Mouse (Mus musculus): ENCODE results near the gene Olfr573-ps1. TPM values are rescaled to one million over a fixed set of nuclear protein-coding genes. Genes with fewer than 3 reads are reported as not detected.
A peak's percentile ranks its signal among the peaks of the same experiment; 100 is the strongest.

Olfr573-ps1 gene
- polyA plus RNA-seq, 1 experiment from 2014 or later, result not detected

DNA sequence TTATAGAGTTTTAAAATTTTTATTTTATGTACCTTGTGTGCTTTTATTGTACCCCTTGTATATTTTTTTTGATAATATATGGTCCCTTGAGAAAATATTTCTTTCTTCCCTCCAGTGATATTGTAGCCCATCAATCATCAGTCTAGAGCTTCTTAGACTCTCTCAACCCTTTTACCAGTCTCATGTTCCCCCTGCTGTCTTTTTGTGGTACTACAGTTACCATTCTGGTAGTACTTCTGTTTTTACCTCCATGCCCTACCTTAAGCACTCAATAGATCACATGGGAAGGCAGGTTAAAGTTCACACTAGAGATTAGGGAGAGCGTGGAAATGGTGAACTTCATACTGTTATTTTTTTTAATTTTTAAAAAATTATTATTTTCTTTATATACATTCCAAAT, 22.7 kb downstream of the Olfr573-ps1 start:
- Histone ChIP-seq H3K4me2 (no peak overlapping the region), H3K9me3 (no peaks in the 10 kb centered on the region), H3K4me1 (no peaks in the 10 kb centered on the region), H3K27ac (no peak overlapping the region), H3K36me3 (no peaks in the 10 kb centered on the region), H3K27me3 (no peaks in the 10 kb centered on the region), H3K9ac (no peak overlapping the region), H3K4me3 (no peak overlapping the region)
- 3% methylated on average over 1 of the region's 1 CpGs for WGBS
- ATAC-seq (ENCODE audit: insufficient number of reproducible peaks, insufficient read depth, low FRiP score, low TSS enrichment, low read depth), result 0 out of 2 replicates have a peak, but pooled peaks have one; percentile 48

- H3K4me2 ChIP-seq, result no peak within 1 kb of the TSS
- no peak within 1 kb of the TSS for H3K27ac ChIP-seq
- ATAC-seq (ENCODE audit: insufficient number of reproducible peaks, insufficient read depth, low FRiP score, low TSS enrichment, low read depth), result no peak
- no peaks in the 10 kb centered on the region for H3K27me3 ChIP-seq
- H3K9ac ChIP-seq, result no peak within 1 kb of the TSS
- no peaks in the 10 kb centered on the region for H3K9me3 ChIP-seq
- no peaks in the 10 kb centered on the region for H3K36me3 ChIP-seq
- WGBS, result 58% methylated on average over 4 of the region's 4 CpGs
- no peak within 1 kb of the TSS for H3K4me3 ChIP-seq
- no peaks in the 10 kb centered on the region for H3K4me1 ChIP-seq
Observed at GRCm38 (mm10) chr7:102917032-102917875, 25.1 kb downstream of the Olfr573-ps1 start, which contains the start of gene Olfr571. Gene Olfr571, minus strand, starts transcription at chr7:102917536.

DNA sequence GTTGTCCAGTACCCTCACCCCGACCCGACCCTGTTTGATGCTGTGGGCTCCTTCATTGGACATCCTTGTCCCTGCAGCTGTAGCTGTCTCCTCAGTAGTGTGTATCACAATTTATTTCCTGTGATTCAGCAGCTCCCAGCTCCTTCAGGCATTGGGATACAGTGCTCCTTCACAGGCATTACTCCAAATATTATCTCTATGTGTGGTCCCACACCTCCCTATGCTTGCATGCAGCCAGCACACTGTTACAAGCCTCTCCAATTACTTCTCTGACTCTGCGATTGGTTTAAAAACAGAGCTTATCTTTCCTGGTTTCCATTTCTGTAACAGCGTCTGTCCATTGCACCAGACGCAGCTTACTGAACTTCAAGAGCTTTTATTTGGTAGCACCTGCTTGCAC, 26.0 kb downstream of the Olfr573-ps1 start:
- WGBS, result 56% methylated on average over 5 of the region's 5 CpGs
- no peaks in the 10 kb centered on the region for H3K27me3 ChIP-seq
- no peaks in the 10 kb centered on the region for H3K4me1 ChIP-seq
- no peak overlapping the region for H3K4me3 ChIP-seq
- no peak overlapping the region for H3K4me2 ChIP-seq
- H3K36me3 ChIP-seq, result no peaks in the 10 kb centered on the region
- H3K9ac ChIP-seq, result no peak overlapping the region
- H3K27ac ChIP-seq, result no peak overlapping the region
- ATAC-seq (ENCODE audit: insufficient number of reproducible peaks, insufficient read depth, low FRiP score, low TSS enrichment, low read depth), result no peak
- H3K9me3 ChIP-seq, result no peaks in the 10 kb centered on the region

GRCm38 (mm10) chr7:102915261-102915660, 27.1 kb downstream of the Olfr573-ps1 start:
- 27% methylated on average over 1 of the region's 1 CpGs for WGBS
- Histone ChIP-seq H3K4me2 (no peak overlapping the region), H3K4me1 (no peaks in the 10 kb centered on the region), H3K36me3 (no peaks in the 10 kb centered on the region), H3K9ac (no peak overlapping the region), H3K9me3 (no peaks in the 10 kb centered on the region), H3K27me3 (no peaks in the 10 kb centered on the region), H3K4me3 (no peak overlapping the region), H3K27ac (no peak overlapping the region)
- no peak for ATAC-seq (ENCODE audit: insufficient number of reproducible peaks, insufficient read depth, low FRiP score, low TSS enrichment, low read depth)

Other genes with a start within 250 kb of the Olfr573-ps1 start
- gene Olfr557, start 246.7 kb downstream of the Olfr573-ps1 start, polyA plus RNA-seq (2015; fragmentation: Nextera tagmentation; extraction: Ambion mirVana), result not detected in 2 replicates
- 0.08 and 0.15 TPM in 2 replicates for gene Olfr558, start 240.4 kb downstream of the Olfr573-ps1 start, polyA plus RNA-seq (2015; fragmentation: Nextera tagmentation; extraction: Ambion mirVana)
- not detected in 2 replicates for gene Olfr33, start 223.5 kb downstream of the Olfr573-ps1 start, polyA plus RNA-seq (2015; fragmentation: Nextera tagmentation; extraction: Ambion mirVana)
- not detected in 2 replicates for gene Olfr559, start 215.1 kb downstream of the Olfr573-ps1 start, polyA plus RNA-seq (2015; fragmentation: Nextera tagmentation; extraction: Ambion mirVana)
- not detected in 2 replicates for gene Olfr560, start 183.2 kb downstream of the Olfr573-ps1 start, polyA plus RNA-seq (2015; fragmentation: Nextera tagmentation; extraction: Ambion mirVana)
- gene Olfr78, start 183.1 kb downstream of the Olfr573-ps1 start, polyA plus RNA-seq (2015; fragmentation: Nextera tagmentation; extraction: Ambion mirVana), result 0.04 and 0.33 TPM in 2 replicates
- not detected in 2 replicates for gene Olfr561, start 171.4 kb downstream of the Olfr573-ps1 start, polyA plus RNA-seq (2015; fragmentation: Nextera tagmentation; extraction: Ambion mirVana)
- gene Olfr564, start 139.1 kb downstream of the Olfr573-ps1 start, polyA plus RNA-seq (2015; fragmentation: Nextera tagmentation; extraction: Ambion mirVana), result not detected in 2 replicates
- not detected in 2 replicates for gene Olfr566, start 83.8 kb downstream of the Olfr573-ps1 start, polyA plus RNA-seq (2015; fragmentation: Nextera tagmentation; extraction: Ambion mirVana)
- gene Olfr568, start 65.5 kb downstream of the Olfr573-ps1 start, polyA plus RNA-seq (2015; fragmentation: Nextera tagmentation; extraction: Ambion mirVana), result 0.45 TPM in 1 of 2 replicates, not detected in the other
- not detected in 2 replicates for gene Olfr569, start 51.7 kb downstream of the Olfr573-ps1 start, polyA plus RNA-seq (2015; fragmentation: Nextera tagmentation; extraction: Ambion mirVana)
- not detected in 2 replicates for gene Olfr570, start 48.0 kb downstream of the Olfr573-ps1 start, polyA plus RNA-seq (2015; fragmentation: Nextera tagmentation; extraction: Ambion mirVana)
- 0.15 and 0.33 TPM in 2 replicates for gene Olfr571, start 25.0 kb downstream of the Olfr573-ps1 start, polyA plus RNA-seq (2015; fragmentation: Nextera tagmentation; extraction: Ambion mirVana)
- gene Olfr572, start 18.2 kb downstream of the Olfr573-ps1 start, polyA plus RNA-seq (2015; fragmentation: Nextera tagmentation; extraction: Ambion mirVana), result not detected in 2 replicates
- gene Olfr574, start 5.9 kb upstream of the Olfr573-ps1 start, polyA plus RNA-seq (2015; fragmentation: Nextera tagmentation; extraction: Ambion mirVana), result not detected in 2 replicates
- gene Olfr575, start 16.2 kb upstream of the Olfr573-ps1 start, polyA plus RNA-seq (2015; fragmentation: Nextera tagmentation; extraction: Ambion mirVana), result not detected in 2 replicates
- gene Olfr576, start 20.1 kb upstream of the Olfr573-ps1 start, polyA plus RNA-seq (2015; fragmentation: Nextera tagmentation; extraction: Ambion mirVana), result not detected in 2 replicates
- gene Olfr577, start 33.4 kb upstream of the Olfr573-ps1 start, polyA plus RNA-seq (2015; fragmentation: Nextera tagmentation; extraction: Ambion mirVana), result not detected in 2 replicates
- gene Olfr578, start 46.7 kb upstream of the Olfr573-ps1 start, polyA plus RNA-seq (2015; fragmentation: Nextera tagmentation; extraction: Ambion mirVana), result not detected in 2 replicates
- not detected in 2 replicates for gene Olfr582, start 95.4 kb upstream of the Olfr573-ps1 start, polyA plus RNA-seq (2015; fragmentation: Nextera tagmentation; extraction: Ambion mirVana)
- gene Olfr583, start 108.7 kb upstream of the Olfr573-ps1 start, polyA plus RNA-seq (2015; fragmentation: Nextera tagmentation; extraction: Ambion mirVana), result not detected in 2 replicates
- not detected in 2 replicates for gene Olfr584, start 139.3 kb upstream of the Olfr573-ps1 start, polyA plus RNA-seq (2015; fragmentation: Nextera tagmentation; extraction: Ambion mirVana)
- gene Olfr585, start 155.1 kb upstream of the Olfr573-ps1 start, polyA plus RNA-seq (2015; fragmentation: Nextera tagmentation; extraction: Ambion mirVana), result not detected in 2 replicates
- not detected in 2 replicates for gene Olfr586, start 183.1 kb upstream of the Olfr573-ps1 start, polyA plus RNA-seq (2015; fragmentation: Nextera tagmentation; extraction: Ambion mirVana)
- not detected in 2 replicates for gene Olfr588-ps1, start 198.3 kb upstream of the Olfr573-ps1 start, polyA plus RNA-seq (2015; fragmentation: Nextera tagmentation; extraction: Ambion mirVana)
- gene Olfr589, start 213.8 kb upstream of the Olfr573-ps1 start, polyA plus RNA-seq (2015; fragmentation: Nextera tagmentation; extraction: Ambion mirVana), result not detected in 2 replicates
- not detected in 2 replicates for gene Olfr591, start 235.8 kb upstream of the Olfr573-ps1 start, polyA plus RNA-seq (2015; fragmentation: Nextera tagmentation; extraction: Ambion mirVana)
- not detected in 2 replicates for gene Olfr592, start 242.2 kb upstream of the Olfr573-ps1 start, polyA plus RNA-seq (2015; fragmentation: Nextera tagmentation; extraction: Ambion mirVana)